Mouse (Mus musculus): Measurements from ENCODE around the gene Mrpl58.
"Not testable (repeated sequence)": the region's sequence is repeated elsewhere in the genome, so short reads cannot be mapped to it uniquely, and the experiment has no call there.

The Mrpl58 gene

GRCm38 (mm10) chr11:115382891-115383290, 20.7 kb upstream of the Mrpl58 start:
- DNase-seq: peak in 1 of 2 experiments; percentile 16

DNA sequence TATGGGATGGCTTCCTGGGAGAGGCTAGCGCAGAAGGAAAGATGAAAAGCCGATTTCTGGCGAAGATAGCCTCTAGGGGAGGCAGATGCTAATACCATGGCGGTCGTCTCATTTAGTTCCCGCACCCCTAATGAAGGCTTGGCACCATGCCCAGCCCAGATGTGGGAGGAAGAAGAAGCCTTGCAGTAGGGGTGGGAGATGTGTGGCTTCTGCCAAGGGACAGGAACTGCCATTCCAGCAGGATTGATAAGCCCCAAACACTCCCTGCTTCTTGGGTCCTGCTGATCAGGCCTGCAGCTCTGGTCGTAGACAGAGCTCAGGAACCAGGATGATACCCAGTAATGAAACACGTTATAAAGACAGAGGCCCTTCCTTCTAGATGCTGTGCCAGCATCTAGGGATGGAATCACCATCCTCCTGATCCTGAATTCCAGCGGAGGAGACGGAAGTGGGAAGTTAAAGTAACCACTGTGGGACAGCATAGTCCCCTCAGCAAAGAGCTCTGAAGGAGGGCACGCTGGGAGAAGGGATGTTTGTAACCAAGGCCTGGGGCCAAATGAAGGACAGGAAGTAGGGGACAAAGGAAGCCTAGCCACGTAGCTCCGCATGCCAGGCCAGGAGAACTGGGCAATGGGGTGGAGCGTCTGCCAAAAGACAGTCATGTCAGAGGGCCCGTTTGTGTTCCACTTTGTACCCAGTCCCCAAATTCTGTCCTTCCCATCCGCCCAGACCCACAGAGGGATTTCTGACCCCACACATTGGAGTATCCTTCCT, 19.7 kb upstream of the Mrpl58 start:
- peak; percentile 64 to 72 for DNase-seq

DNA sequence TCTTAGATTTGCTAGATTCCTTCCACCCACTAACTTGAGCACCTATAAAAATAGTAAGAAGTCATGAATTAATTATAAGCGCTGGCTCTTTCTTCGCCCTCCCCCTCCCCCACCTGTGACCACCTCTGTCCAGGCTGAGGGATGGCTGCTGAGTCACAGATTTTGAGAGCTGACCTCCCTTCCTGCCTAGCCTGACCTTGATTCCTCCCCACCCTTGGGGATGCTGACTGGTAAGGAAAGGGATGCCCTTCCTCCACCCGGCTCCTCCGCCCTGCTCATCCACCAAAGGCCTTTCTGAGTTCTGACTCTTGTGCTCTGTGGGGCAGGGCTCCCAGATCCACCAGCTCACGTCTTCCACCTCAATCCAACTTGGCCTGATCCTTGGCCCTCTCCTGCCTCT, 19.0 kb upstream of the Mrpl58 start:
- DNase-seq: peak in 1 of 2 experiments; percentile 12

DNA sequence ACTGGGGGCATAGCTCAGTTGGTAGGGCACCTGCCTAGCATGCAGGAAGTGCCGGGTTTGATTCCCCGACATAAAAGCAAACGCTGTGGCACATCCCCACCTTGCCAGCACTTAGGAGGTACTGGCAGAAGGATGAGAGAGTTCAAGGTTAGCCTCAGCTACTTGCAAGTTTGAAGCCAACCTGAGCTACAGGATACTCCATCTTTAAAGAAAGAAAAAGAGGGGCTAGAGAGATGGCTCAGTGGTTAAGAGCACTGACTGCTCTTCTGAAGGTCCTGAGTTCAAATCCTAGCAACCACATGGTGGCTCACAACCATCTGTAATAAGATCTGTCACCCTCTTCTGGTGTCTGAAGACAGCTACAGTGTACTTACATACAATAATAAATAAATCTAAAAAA, 16.7 kb upstream of the Mrpl58 start:
- DNase-seq: not testable (repeated sequence)

DNA sequence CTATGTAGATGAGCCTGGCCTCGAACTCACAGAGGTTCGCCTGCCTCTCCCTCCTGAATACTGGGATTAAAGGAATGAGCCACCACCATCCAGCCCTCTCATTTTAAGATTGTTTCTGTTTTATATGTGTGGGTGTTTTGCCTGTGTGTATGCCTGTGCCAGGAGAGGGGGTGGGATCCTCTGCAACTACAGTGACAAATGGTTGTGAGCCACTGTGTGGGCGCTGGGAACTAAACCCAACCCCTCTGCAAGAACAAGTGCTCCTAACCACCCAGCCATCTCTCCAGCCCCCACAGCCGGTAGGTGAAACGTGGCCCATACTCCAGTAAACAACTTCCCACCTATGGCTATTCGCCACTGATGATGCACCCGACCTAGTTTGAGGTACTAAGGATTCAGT, 12.2 kb upstream of the Mrpl58 start:
- DNase-seq: no peak

GRCm38 (mm10) chr11:115393721-115394325, 9.7 kb upstream of the Mrpl58 start:
- DNase-seq: no peak

- peak; percentile 54 to 66 for DNase-seq
Observed at GRCm38 (mm10) chr11:115398085-115398484, 5.5 kb upstream of the Mrpl58 start.

- DNase-seq: no peak
Observed at GRCm38 (mm10) chr11:115400126-115400525, 3.4 kb upstream of the Mrpl58 start.

GRCm38 (mm10) chr11:115400630-115401391, 2.7 kb upstream of the Mrpl58 start:
- no peak for DNase-seq

- DNase-seq: peak in 1 of 2 experiments; percentile 18
Observed at GRCm38 (mm10) chr11:115405723-115406122, 2.2 kb downstream of the Mrpl58 start.

DNA sequence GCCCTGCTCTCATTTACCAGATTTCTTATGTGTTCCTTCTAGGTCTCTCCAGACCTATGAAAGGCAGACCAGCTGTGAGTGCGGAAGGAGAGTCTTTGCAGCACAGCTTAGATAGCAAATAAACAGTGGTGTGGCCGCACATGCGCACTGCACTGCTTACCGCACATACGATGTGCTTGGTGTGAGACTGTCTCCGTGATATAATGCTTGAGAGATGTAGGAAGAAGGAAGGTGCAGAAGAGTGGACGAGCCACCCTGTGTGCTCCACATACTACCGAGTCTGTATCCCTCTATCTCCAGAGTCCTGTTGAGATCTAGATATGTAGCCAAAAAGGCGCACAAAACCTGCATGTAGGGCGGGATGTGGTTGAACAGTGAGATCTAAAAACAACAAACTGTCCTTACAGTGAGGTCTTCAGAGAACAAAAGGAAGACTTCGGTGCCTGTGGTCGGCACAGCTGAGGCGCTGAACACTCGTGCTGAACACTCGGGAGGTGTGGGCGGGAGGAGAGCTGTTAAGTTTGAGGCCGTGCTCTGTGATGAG, 3.4 kb downstream of the Mrpl58 start:
- DNase-seq: peak in 1 of 2 experiments; percentile 24

- DNase-seq: peak in 1 of 2 experiments; percentile 34
Observed at GRCm38 (mm10) chr11:115408266-115408920, 4.8 kb downstream of the Mrpl58 start.

GRCm38 (mm10) chr11:115409556-115409955, 6.0 kb downstream of the Mrpl58 start:
- DNase-seq: no peak

DNA sequence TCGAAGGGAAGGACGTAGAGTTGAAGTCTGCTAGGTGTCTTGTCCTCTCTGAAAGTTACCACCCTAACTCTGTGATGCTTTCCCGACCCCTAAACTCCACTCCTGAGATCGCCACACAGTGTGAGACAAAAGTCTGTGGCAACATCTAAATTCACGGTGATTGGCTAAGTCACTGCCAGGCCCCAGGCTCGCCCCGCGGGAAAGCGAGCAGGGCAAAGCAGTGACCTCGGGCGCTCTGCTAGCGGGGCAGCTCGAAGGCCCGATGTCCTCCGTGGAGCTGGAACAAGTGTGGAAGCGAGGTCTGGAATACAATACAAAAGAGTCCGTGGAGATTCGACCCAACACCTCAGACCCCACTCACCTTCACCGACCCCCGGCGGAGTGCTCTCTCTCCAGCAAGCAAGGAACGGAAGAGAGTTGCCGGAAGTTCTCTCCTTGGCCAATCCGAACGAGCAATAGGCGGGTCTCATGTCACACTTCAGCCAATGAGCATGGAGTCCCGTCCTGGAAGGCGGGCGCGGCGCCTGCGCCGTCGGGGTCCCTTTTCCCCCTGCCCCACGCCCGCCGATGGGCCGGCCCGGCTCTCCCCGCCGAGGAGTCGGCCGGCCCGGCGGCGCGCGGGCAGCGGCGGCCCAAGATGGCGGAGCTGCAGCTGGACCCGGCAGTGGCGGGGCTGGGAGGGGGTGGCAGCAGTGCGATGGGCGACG, 16.1 kb downstream of the Mrpl58 start, which contains the start of the genes Atp5h and Kctd2:
TSS of gene Atp5h (minus strand) at position 432 of the 707 bp plus-strand sequence.
TSS of gene Kctd2 (plus strand) at position 598 of the 707 bp plus-strand sequence.
- peak; percentile 96 to 98 for DNase-seq

DNA sequence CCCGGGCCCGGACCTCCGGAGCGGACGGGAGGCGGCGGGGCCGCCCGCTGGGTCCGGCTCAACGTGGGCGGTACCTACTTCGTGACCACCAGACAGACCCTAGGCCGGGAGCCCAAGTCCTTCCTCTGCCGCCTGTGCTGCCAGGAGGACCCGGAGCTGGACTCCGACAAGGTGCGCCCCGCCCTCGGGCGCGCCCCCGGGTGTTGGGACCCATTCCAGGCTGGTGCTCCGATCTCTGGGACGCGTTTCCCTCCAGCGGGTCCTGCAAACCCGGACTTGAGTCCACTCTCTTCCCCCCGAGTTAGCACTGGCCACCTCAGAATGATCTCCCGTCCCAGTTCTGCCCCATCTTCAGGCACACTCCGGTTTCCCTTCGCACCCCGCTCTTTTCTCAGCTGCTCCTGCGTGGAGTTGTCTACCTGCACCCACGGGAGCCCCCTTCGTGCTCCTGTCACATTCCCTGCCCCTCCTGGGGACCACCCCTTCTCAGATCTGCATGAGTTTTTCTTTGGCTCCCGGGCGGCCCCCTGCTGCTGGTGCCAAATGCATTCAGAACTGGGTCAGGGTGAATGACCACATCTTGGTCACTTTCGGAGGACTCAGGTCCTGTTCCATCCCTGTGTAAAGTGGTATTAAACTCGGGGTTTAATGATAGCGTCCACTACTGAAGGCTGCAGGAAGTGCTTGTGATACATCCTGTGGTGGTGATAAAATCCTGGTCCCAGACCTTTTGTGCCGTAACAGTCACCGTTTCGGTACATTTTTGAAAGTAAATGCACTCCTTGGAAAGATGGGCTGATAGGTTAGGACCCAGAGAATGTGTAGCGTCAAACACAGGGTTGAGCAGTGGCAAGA, 17.0 kb downstream of the Mrpl58 start:
- DNase-seq: peak; percentile 73 to 82

DNA sequence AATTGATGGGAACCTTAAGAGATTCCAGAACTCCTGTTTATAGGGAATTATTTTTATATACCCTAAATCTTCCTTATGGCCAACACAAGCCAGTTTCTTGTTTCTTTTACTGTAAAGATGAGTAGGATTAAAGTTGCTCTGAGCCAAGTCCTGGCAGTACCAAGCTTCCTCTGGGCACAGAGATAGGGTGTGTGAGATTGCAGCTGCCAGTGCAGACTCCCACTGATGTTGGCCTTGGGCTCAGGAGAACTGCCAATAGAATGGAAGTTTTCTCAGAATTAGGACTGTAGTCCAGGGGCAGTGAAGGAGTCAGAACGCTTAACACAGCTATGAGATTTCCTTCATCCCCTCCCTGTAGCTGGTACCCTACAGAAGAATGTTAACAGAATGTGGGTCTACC, 17.8 kb downstream of the Mrpl58 start:
- DNase-seq: no peak

- DNase-seq: no peak
Observed at GRCm38 (mm10) chr11:115421972-115422371, 18.4 kb downstream of the Mrpl58 start.

- DNase-seq: no peak
Observed at GRCm38 (mm10) chr11:115423091-115423490, 19.5 kb downstream of the Mrpl58 start.

- no peak for DNase-seq
Observed at GRCm38 (mm10) chr11:115424666-115425065, 21.1 kb downstream of the Mrpl58 start.

DNA sequence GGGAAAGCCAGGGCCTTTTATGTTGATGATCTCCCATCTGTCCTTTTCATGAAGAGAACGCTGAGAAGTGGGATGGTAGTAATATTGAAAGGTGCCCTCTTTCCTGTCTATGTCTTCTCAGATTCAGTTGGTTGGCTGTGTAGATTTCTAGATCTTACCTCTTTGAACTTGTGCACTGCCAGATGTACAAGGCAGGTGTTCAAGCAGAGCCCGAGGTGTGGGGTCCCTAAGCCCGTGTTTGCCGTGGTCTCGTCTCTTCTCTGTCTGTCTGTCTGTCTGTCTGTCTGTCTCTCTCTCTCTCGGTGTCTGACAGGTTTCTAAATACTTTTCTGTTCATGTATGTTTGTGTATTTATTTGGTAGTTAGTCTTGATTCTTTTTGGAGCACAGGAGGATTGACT, 22.1 kb downstream of the Mrpl58 start:
- DNase-seq: no peak

Data from lung, postnatal 4 days (tissue).